Mouse (Mus musculus) stomach, postnatal 0 days (tissue): ENCODE measurements around the gene Ccdc151. TPM values are rescaled to one million over a fixed set of nuclear protein-coding genes. Genes with fewer than 3 reads are reported as not detected.

Source experiments
- ATAC-seq: fragments of 200-750 bp; cut with Nextera tagmentation; 2 replicates; pipeline ENCODE4 v1.8.0; 2017; ENCODE audit not compliant: low FRiP score, low TSS enrichment
- DNase-seq: peaks from one replicate; pipeline ENCODE4 v3.0.0-alpha.2; 2016; ENCODE audit warnings: low spot score
- H3K27ac ChIP-seq: fragments of 300-500 bp; sonication (generic); replicated peaks from 2 replicates; pipeline ENCODE4 v1.5.1; 2014; ENCODE audit warnings: mild to moderate bottlenecking, control low read depth
- H3K27me3 ChIP-seq: fragments of 300-500 bp; sonication (generic); 2 replicates; pipeline ENCODE4 v1.6.1; 2014; ENCODE audit warnings: low read length; ENCODE audit not compliant: control insufficient read depth, insufficient read depth
- H3K36me3 ChIP-seq: fragments of 300-500 bp; sonication (generic); 2 replicates; pipeline ENCODE4 v1.6.1; 2014; ENCODE audit warnings: low read length, mixed read lengths; ENCODE audit not compliant: control insufficient read depth, insufficient read depth
- H3K4me1 ChIP-seq: fragments of 300-500 bp; sonication (generic); replicated peaks from 2 replicates; pipeline ENCODE4 v1.6.1; 2014; ENCODE audit warnings: antibody characterized with exemption; ENCODE audit not compliant: control insufficient read depth, insufficient read depth
- H3K4me2 ChIP-seq: fragments of 300-500 bp; sonication (generic); replicated peaks from 2 replicates; pipeline ENCODE4 v1.6.1; 2014; ENCODE audit warnings: low read depth, mild to moderate bottlenecking, control low read depth, moderate library complexity
- H3K4me3 ChIP-seq: fragments of 300-500 bp; sonication (generic); 2 replicates; pipeline ENCODE4 v1.5.1; 2014; ENCODE audit warnings: low read depth, low read length, control low read depth
- H3K9ac ChIP-seq: fragments of 300-500 bp; sonication (generic); 2 replicates; pipeline ENCODE4 v1.6.1; 2014; ENCODE audit warnings: mild to moderate bottlenecking, low read length, control low read depth, mixed read lengths
- H3K9me3 ChIP-seq: fragments of 300-500 bp; sonication (generic); 2 replicates; pipeline ENCODE4 v1.6.1; 2016; ENCODE audit warnings: low read length; ENCODE audit not compliant: control insufficient read depth
- CTCF ChIP-seq: IDR thresholded peaks from 2 replicates; pipeline ENCODE4 v1.5.1; 2016; ENCODE audit warnings: antibody characterized with exemption, low read depth, mild to moderate bottlenecking, moderate library complexity
- EP300 ChIP-seq: optimal IDR thresholded peaks from 2 replicates; pipeline ENCODE3; 2016; ENCODE audit warnings: antibody characterized with exemption
- WGBS: fragments of 180-500 bp; shearing (Covaris S2); extraction: QIAGEN DNeasy Blood & Tissue Kit; methylation state at CpG from one replicate; pipeline ENCODE4 v1.1.7; 2014; 5-methylcytosine and 5-hydroxymethylcytosine counted together
- polyA plus RNA-seq: library from polyadenylated mRNA; unstranded; fragments of >200 nt; fragmentation: Nextera tagmentation; extraction: Ambion mirVana; gene quantifications from 2 replicates; pipeline ENCODE4 v1.2.1, GENCODE M21; 2015

The Ccdc151 gene
- polyA plus RNA-seq, 1 experiment from 2014 or later = 0.07 TPM

DNA sequence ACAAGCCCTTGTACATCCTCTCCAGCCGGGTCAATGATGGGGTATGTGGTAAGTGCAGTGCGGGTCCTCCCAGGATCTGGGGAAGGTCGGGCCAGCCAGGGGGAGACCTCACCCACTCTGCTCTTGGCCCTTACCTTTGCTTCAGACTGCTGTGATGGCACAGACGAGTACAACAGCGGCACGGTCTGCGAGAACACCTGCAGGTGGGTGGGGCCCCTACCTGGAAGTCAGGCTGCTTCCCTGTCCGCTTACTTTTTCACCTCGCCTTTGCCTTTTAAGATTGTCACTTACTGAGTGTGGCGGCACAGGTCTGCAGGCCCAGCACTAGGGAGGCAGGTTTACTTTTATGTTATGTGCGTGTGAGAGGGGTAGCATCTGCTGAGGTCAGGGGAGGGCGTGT, 2.1 kb upstream of the Ccdc151 start:
- H3K27me3 ChIP-seq = no peaks in the 10 kb centered on the region
- peaks cover 3% of the 10 kb centered on the region; the same call in 1 of the 2 replicates for H3K4me1 ChIP-seq
- peaks cover 19% of the 10 kb centered on the region for H3K36me3 ChIP-seq
- no peak overlapping the region for H3K4me3 ChIP-seq
- ATAC-seq (no peak), DNase-seq (no peak)
- TF ChIP-seq EP300 (no peak), CTCF (no peak)
- H3K27ac ChIP-seq = no peak overlapping the region
- H3K9ac ChIP-seq = no peak overlapping the region
- H3K9me3 ChIP-seq = no peaks in the 10 kb centered on the region
- H3K4me2 ChIP-seq = no peak overlapping the region
- WGBS = 78% methylated on average over 12 of the region's 12 CpGs

GRCm38 (mm10) chr9:22003163-22003554, 725 bp upstream of the Ccdc151 start:
- no peak for TF ChIP-seq EP300
- TF ChIP-seq CTCF = no peak
- Histone ChIP-seq H3K4me3 (peak overlapping the region; percentile 66), H3K36me3 (peaks cover 13% of the 10 kb centered on the region), H3K4me2 (peak overlapping the region; percentile 72), H3K27ac (peak overlapping the region; percentile 67), H3K4me1 (peaks cover 3% of the 10 kb centered on the region; the same call in 1 of the 2 replicates), H3K9me3 (no peaks in the 10 kb centered on the region), H3K9ac (peak overlapping the region; percentile 63), H3K27me3 (no peaks in the 10 kb centered on the region)
- DNase-seq (no peak), ATAC-seq (peak; percentile 3; the same call in 1 of the 2 replicates)
- under 1% methylated on average over 18 of the region's 18 CpGs for WGBS

GRCm38 (mm10) chr9:22001633-22002032, 801 bp downstream of the Ccdc151 start:
- no peak overlapping the region for H3K27ac ChIP-seq
- ATAC-seq (no peak), DNase-seq (no peak)
- no peak overlapping the region for H3K4me3 ChIP-seq
- TF ChIP-seq EP300 = no peak
- TF ChIP-seq CTCF = no peak
- WGBS = 85% methylated on average over 4 of the region's 4 CpGs
- peaks cover 3% of the 10 kb centered on the region; the same call in 1 of the 2 replicates for H3K4me1 ChIP-seq
- peaks cover 7% of the 10 kb centered on the region; the same call in 1 of the 2 replicates for H3K36me3 ChIP-seq
- no peaks in the 10 kb centered on the region for H3K9me3 ChIP-seq
- H3K4me2 ChIP-seq = no peak overlapping the region
- H3K27me3 ChIP-seq = no peaks in the 10 kb centered on the region
- H3K9ac ChIP-seq = no peak overlapping the region

DNA sequence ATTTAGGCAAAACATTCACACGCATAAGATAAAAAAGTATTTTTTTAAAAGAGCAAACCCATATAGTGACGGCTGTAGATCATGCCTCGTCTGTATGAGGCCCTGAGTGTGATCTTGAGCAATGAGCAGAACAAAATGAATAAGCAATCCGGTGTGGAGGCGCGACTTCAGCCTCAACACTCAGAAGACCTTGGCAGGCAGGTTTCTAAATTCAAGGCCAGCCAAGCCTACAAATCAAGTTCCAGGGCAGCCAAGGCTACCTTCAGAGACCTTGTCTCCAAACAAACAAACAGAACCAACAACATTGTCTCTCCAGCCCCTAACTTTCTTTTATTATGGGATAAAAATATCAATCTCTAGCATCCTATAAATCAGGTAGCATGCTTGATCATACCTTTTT, 2.1 kb downstream of the Ccdc151 start:
- WGBS = 88% methylated on average over 6 of the region's 6 CpGs
- no peak overlapping the region for H3K27ac ChIP-seq
- ATAC-seq (no peak), DNase-seq (no peak)
- no peak overlapping the region for H3K9ac ChIP-seq
- H3K9me3 ChIP-seq = no peaks in the 10 kb centered on the region
- no peak for TF ChIP-seq CTCF
- no peak for TF ChIP-seq EP300
- no peak overlapping the region for H3K4me3 ChIP-seq
- H3K27me3 ChIP-seq = no peaks in the 10 kb centered on the region
- peaks cover 3% of the 10 kb centered on the region; the same call in 1 of the 2 replicates for H3K4me1 ChIP-seq
- H3K4me2 ChIP-seq = no peak overlapping the region
- H3K36me3 ChIP-seq = no peaks in the 10 kb centered on the region

GRCm38 (mm10) chr9:21996178-21996867, 6.1 kb downstream of the Ccdc151 start:
- TF ChIP-seq EP300 (no peak), CTCF (no peak)
- ATAC-seq = no peak
- Histone ChIP-seq H3K4me2 (no peak overlapping the region), H3K4me1 (no peaks in the 10 kb centered on the region), H3K9ac (no peak overlapping the region), H3K9me3 (no peaks in the 10 kb centered on the region), H3K4me3 (no peak overlapping the region), H3K36me3 (no peaks in the 10 kb centered on the region), H3K27ac (no peak overlapping the region), H3K27me3 (no peaks in the 10 kb centered on the region)
- WGBS = 77% methylated on average over 3 of the region's 3 CpGs
- no peak for DNase-seq

- TF ChIP-seq EP300 = no peak
- no peak for TF ChIP-seq CTCF
- Histone ChIP-seq H3K4me3 (no peak overlapping the region), H3K36me3 (no peaks in the 10 kb centered on the region), H3K4me2 (no peak overlapping the region), H3K9me3 (no peaks in the 10 kb centered on the region), H3K27me3 (no peaks in the 10 kb centered on the region; the same call in 1 of the 2 replicates), H3K9ac (no peak overlapping the region), H3K27ac (no peak overlapping the region), H3K4me1 (0 out of 2 replicates have a peak, but pooled peaks cover 2% of the 10 kb centered on the region)
- no peak for ATAC-seq
- WGBS = 77% methylated on average over 4 of the region's 4 CpGs
- no peak for DNase-seq
These were observed 10.2 kb downstream of the Ccdc151 start for GRCm38 (mm10) chr9:21992227-21992626.
